Mouse (Mus musculus): Measurements from ENCODE around the gene Mgat5.
A peak's percentile ranks its signal among the peaks of the same experiment; 100 is the strongest.

The Mgat5 gene

GRCm38 (mm10) chr1:127217665-127218064 is 12.8 kb downstream of the Mgat5 start:
- DNase-seq (ENCODE audit: low spot score in 2 of 2): no peak

- DNase-seq (ENCODE audit: low spot score in 2 of 2): no peak
These were observed 13.4 kb downstream of the Mgat5 start for GRCm38 (mm10) chr1:127218182-127218581.

- no peak for DNase-seq (ENCODE audit: low spot score in 2 of 2)
These were observed 14.3 kb downstream of the Mgat5 start for GRCm38 (mm10) chr1:127219161-127219560.

- DNase-seq (ENCODE audit: low spot score in 2 of 2): no peak
These were observed 14.8 kb downstream of the Mgat5 start for GRCm38 (mm10) chr1:127219621-127220020.

GRCm38 (mm10) chr1:127221998-127222736 is 17.4 kb downstream of the Mgat5 start:
- DNase-seq (ENCODE audit: low spot score in 2 of 2): no peak

GRCm38 (mm10) chr1:127225060-127225459 is 20.2 kb downstream of the Mgat5 start:
- DNase-seq (ENCODE audit: low spot score in 2 of 2): no peak

GRCm38 (mm10) chr1:127229011-127229410 is 24.2 kb downstream of the Mgat5 start:
- DNase-seq (ENCODE audit: low spot score in 2 of 2): no peak

- peak in 1 of 2 experiments; percentile 28 for DNase-seq (ENCODE audit: low spot score in 2 of 2)
These were observed 25.7 kb downstream of the Mgat5 start for GRCm38 (mm10) chr1:127230468-127230867.

- no peak for DNase-seq (ENCODE audit: low spot score in 2 of 2)
These were observed 28.4 kb downstream of the Mgat5 start for GRCm38 (mm10) chr1:127233191-127233651.

- DNase-seq (ENCODE audit: low spot score in 2 of 2): no peak
These were observed 30.3 kb downstream of the Mgat5 start for GRCm38 (mm10) chr1:127235157-127235556.

- DNase-seq (ENCODE audit: low spot score in 2 of 2): no peak
These were observed 31.6 kb downstream of the Mgat5 start for GRCm38 (mm10) chr1:127236396-127236795.

- DNase-seq (ENCODE audit: low spot score in 2 of 2): no peak
These were observed 34.1 kb downstream of the Mgat5 start for GRCm38 (mm10) chr1:127238871-127239314.

GRCm38 (mm10) chr1:127239914-127240313 is 35.1 kb downstream of the Mgat5 start:
- peak; percentile 52 to 77 for DNase-seq (ENCODE audit: low spot score in 2 of 2)

- no peak for DNase-seq (ENCODE audit: low spot score in 2 of 2)
These were observed 37.5 kb downstream of the Mgat5 start for GRCm38 (mm10) chr1:127242151-127242887.

GRCm38 (mm10) chr1:127242888-127243588 is 38.2 kb downstream of the Mgat5 start:
- DNase-seq (ENCODE audit: low spot score in 2 of 2): peak in 1 of 2 experiments; percentile 32

- DNase-seq (ENCODE audit: low spot score in 2 of 2): no peak
These were observed 39.4 kb downstream of the Mgat5 start for GRCm38 (mm10) chr1:127244054-127244770.

- no peak for DNase-seq (ENCODE audit: low spot score in 2 of 2)
These were observed 41.3 kb downstream of the Mgat5 start for GRCm38 (mm10) chr1:127246158-127246557.

GRCm38 (mm10) chr1:127248433-127248832 is 43.6 kb downstream of the Mgat5 start:
- DNase-seq (ENCODE audit: low spot score in 2 of 2): no peak

- no peak for DNase-seq (ENCODE audit: low spot score in 2 of 2)
These were observed 44.8 kb downstream of the Mgat5 start for GRCm38 (mm10) chr1:127249621-127250020.

GRCm38 (mm10) chr1:127250313-127250712 is 45.5 kb downstream of the Mgat5 start:
- no peak for DNase-seq (ENCODE audit: low spot score in 2 of 2)

GRCm38 (mm10) chr1:127251751-127252150 is 46.9 kb downstream of the Mgat5 start:
- DNase-seq (ENCODE audit: low spot score in 2 of 2): no peak

GRCm38 (mm10) chr1:127257005-127257404 is 52.2 kb downstream of the Mgat5 start:
- DNase-seq (ENCODE audit: low spot score in 2 of 2): peak in 1 of 2 experiments; percentile 14

Measured in heart, adult 9 months (tissue).